Mouse (Mus musculus) liver, adult 2 months (tissue): ENCODE measurements around the gene Skor1. TPM values are rescaled to one million over a fixed set of nuclear protein-coding genes. Genes with fewer than 3 reads are reported as not detected.

ENCODE experiments used
- DNase-seq: peaks from one replicate; pipeline ENCODE4 v3.0.0-alpha.2; 2011; ENCODE audit warnings: low read depth, low spot score; ENCODE audit errors: extremely low read depth
- H3K27ac ChIP-seq: fragments of 200-500 bp; replicated peaks from 2 replicates; pipeline ENCODE4 v1.5.1; 2012; ENCODE audit warnings: low read depth, mild to moderate bottlenecking, control low read depth, inconsistent platforms, low read length; ENCODE audit not compliant: insufficient read depth
- H3K27me3 ChIP-seq: fragments of 200-500 bp; 2 replicates; pipeline ENCODE4 v1.6.1; 2012; ENCODE audit warnings: mild to moderate bottlenecking, moderate library complexity, low read length, inconsistent platforms; ENCODE audit not compliant: control insufficient read depth, insufficient read depth
- H3K36me3 ChIP-seq: fragments of 200-500 bp; 2 replicates; pipeline ENCODE4 v1.6.1; 2012; ENCODE audit warnings: low read length, inconsistent platforms; ENCODE audit not compliant: control insufficient read depth, insufficient read depth
- H3K4me1 ChIP-seq: fragments of 200-500 bp; 2 replicates; pipeline ENCODE4 v1.6.1; 2011; ENCODE audit warnings: low read length; ENCODE audit not compliant: control insufficient read depth, insufficient read depth
- H3K4me3 ChIP-seq: fragments of 200-500 bp; 2 replicates; pipeline ENCODE4 v1.5.1; 2011; ENCODE audit warnings: low read depth, mild to moderate bottlenecking, control low read depth, low read length, moderate library complexity; ENCODE audit not compliant: insufficient read depth
- H3K79me2 ChIP-seq: fragments of 200-500 bp; 2 replicates; pipeline ENCODE4 v1.6.1; 2012; ENCODE audit warnings: inconsistent platforms, mild to moderate bottlenecking, low read length, moderate library complexity; ENCODE audit not compliant: control insufficient read depth, insufficient read depth
- H3K9ac ChIP-seq: fragments of 200-500 bp; 2 replicates; pipeline ENCODE4 v1.6.1; 2012; ENCODE audit warnings: low read depth, mild to moderate bottlenecking, control low read depth, inconsistent platforms, low read length
- CTCF ChIP-seq: fragments of 200-500 bp; IDR thresholded peaks from 2 replicates; pipeline ENCODE4 v1.5.1; 2011; ENCODE audit warnings: low read depth, low read length, control low read depth
- POLR2A ChIP-seq: fragments of 200-500 bp; IDR thresholded peaks from 2 replicates; pipeline ENCODE4 v1.6.1; 2011; ENCODE audit warnings: low read length, control low read depth; ENCODE audit not compliant: insufficient read depth; ENCODE audit errors: extremely low read depth
- WGBS: fragments of 180-500 bp; shearing (Covaris S2); methylation state at CpG from one replicate; pipeline ENCODE4 v1.1.7; 2018; 5-methylcytosine and 5-hydroxymethylcytosine counted together
- polyA plus RNA-seq: library from polyadenylated mRNA; depleted of rRNA; stranded (reverse); fragments of >200 nt; gene quantifications from 2 replicates; pipeline ENCODE4 v1.2.3, GENCODE M21; 2012
- total RNA-seq: library from RNA; depleted of rRNA; stranded (reverse); fragments of >200 nt; gene quantifications from 2 replicates; pipeline ENCODE4 v1.2.3, GENCODE M21; 2014

Gene Skor1
- total and polyA plus RNA-seq, 2 experiments, result not detected

DNA sequence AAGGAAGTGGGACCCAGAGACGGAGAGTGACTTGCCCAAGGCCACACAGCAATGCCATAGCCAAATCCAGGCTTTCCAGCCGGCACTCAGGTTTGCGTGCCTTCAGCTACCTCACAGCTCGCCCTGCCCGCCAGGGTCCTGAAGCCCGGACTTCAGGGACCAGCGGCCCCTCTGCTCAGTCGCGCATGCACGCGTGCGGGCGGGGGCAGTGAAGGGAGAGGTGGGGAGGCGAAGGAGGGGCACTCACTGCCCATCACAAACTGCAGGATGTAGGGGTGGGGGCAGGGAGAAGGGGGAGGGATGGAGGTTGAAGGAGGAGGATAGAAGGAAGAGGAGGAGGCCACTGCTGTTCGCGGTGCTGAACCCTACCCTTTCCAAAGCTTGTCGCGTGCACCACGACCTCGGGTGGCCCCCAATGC lies 1.9 kb downstream of the Skor1 start:
- no peak overlapping the region for H3K4me3 ChIP-seq
- no peak for DNase-seq
- no peak overlapping the region for H3K27ac ChIP-seq
- H3K27me3 ChIP-seq, result peaks cover 74% of the 10 kb centered on the region
- peaks cover 2% of the 10 kb centered on the region; the same call in 1 of the 2 replicates for H3K4me1 ChIP-seq
- WGBS, result 3% methylated on average over 20 of the region's 20 CpGs
- no peak for TF ChIP-seq CTCF
- no peak for TF ChIP-seq POLR2A
- no peak overlapping the region for H3K9ac ChIP-seq
- H3K36me3 ChIP-seq, result no peaks in the 10 kb centered on the region
- H3K79me2 ChIP-seq, result no peaks in the 10 kb centered on the region

DNA sequence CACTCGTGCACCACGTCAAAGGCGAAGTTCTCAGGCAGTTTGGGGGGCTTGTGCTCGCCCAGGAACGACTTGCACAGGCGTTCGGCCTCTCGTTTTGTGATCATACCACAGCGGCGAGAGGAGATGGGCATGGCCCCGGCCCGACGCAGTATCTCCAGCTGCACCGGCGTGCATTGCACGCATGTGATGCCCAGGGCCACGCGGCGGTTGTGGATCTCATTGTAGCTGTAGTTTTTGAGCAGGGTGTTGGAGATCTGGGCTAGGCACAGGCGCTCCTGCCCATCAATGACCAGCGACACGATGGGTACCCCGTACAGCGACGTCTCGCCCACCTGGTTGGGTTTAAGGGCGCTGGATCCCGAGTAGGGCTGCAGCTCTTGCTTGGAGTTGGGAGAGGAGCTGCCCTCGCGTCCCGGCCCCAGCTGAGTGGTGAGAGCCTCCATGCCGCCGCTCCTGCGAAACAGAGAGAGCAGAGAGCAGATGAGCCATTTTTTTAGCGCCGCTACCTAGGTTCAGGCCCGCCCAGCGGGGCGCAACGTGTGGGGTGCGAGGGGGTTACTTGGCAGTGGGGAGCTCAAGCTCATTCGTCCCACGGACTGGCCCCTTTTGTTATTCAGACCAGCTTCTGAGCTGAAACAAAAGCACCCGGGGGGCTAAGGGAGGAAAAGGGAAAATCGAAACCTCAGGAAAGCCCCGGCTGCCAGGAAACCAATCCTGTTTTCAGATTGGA lies 2.5 kb downstream of the Skor1 start:
- H3K9ac ChIP-seq, result no peak overlapping the region
- no peaks in the 10 kb centered on the region for H3K36me3 ChIP-seq
- H3K4me3 ChIP-seq, result no peak overlapping the region
- no peak for TF ChIP-seq CTCF
- TF ChIP-seq POLR2A, result no peak
- no peak for DNase-seq
- no peaks in the 10 kb centered on the region for H3K79me2 ChIP-seq
- no peak overlapping the region for H3K27ac ChIP-seq
- peaks cover 2% of the 10 kb centered on the region; the same call in 1 of the 2 replicates for H3K4me1 ChIP-seq
- 3% methylated on average over 46 of the region's 46 CpGs for WGBS
- peaks cover 69% of the 10 kb centered on the region for H3K27me3 ChIP-seq

- DNase-seq, result no peak
- no peak for TF ChIP-seq CTCF
- TF ChIP-seq POLR2A, result no peak
- no peak overlapping the region for H3K9ac ChIP-seq
- WGBS, result 4% methylated on average over 73 of the region's 73 CpGs
- no peaks in the 10 kb centered on the region for H3K36me3 ChIP-seq
- H3K27me3 ChIP-seq, result peaks cover 73% of the 10 kb centered on the region
- no peak overlapping the region for H3K27ac ChIP-seq
- H3K4me3 ChIP-seq, result no peak overlapping the region
- peaks cover 2% of the 10 kb centered on the region; the same call in 1 of the 2 replicates for H3K4me1 ChIP-seq
- H3K79me2 ChIP-seq, result no peaks in the 10 kb centered on the region
Observed at GRCm38 (mm10) chr9:63145249-63146125, 3.3 kb downstream of the Skor1 start.

- H3K4me1 ChIP-seq, result peaks cover 2% of the 10 kb centered on the region; the same call in 1 of the 2 replicates
- no peak overlapping the region for H3K4me3 ChIP-seq
- TF ChIP-seq POLR2A (no peak), CTCF (no peak)
- DNase-seq, result no peak
- peaks cover 73% of the 10 kb centered on the region for H3K27me3 ChIP-seq
- no peaks in the 10 kb centered on the region for H3K79me2 ChIP-seq
- H3K36me3 ChIP-seq, result no peaks in the 10 kb centered on the region
- WGBS, result 4% methylated on average over 80 of the region's 80 CpGs
- no peak overlapping the region for H3K9ac ChIP-seq
- no peak overlapping the region for H3K27ac ChIP-seq
Observed at GRCm38 (mm10) chr9:63144502-63145248, 4.1 kb downstream of the Skor1 start.

GRCm38 (mm10) chr9:63143641-63144501 lies 4.9 kb downstream of the Skor1 start:
- H3K4me3 ChIP-seq, result no peak overlapping the region
- WGBS, result 5% methylated on average over 47 of the region's 47 CpGs
- no peaks in the 10 kb centered on the region for H3K36me3 ChIP-seq
- no peak overlapping the region for H3K9ac ChIP-seq
- H3K27ac ChIP-seq, result no peak overlapping the region
- H3K4me1 ChIP-seq, result peaks cover 2% of the 10 kb centered on the region; the same call in 1 of the 2 replicates
- DNase-seq, result no peak
- no peaks in the 10 kb centered on the region for H3K79me2 ChIP-seq
- peaks cover 73% of the 10 kb centered on the region for H3K27me3 ChIP-seq
- TF ChIP-seq POLR2A (no peak), CTCF (no peak)
